Mouse (Mus musculus): ENCODE measurements around the gene Cldn3. TPM values are rescaled to one million over a fixed set of nuclear protein-coding genes. Genes with fewer than 3 reads are reported as not detected.
A peak's percentile ranks its signal among the peaks of the same experiment; 100 is the strongest.

The Cldn3 gene
- polyA plus RNA-seq, 1 experiment from 2014 or later, result 20.5 TPM

- H3K36me3 ChIP-seq, result no peaks in the 10 kb centered on the region
- H3K27me3 ChIP-seq, result no peaks in the 10 kb centered on the region
- WGBS, result 64% methylated on average over 20 of the region's 20 CpGs
- no peak overlapping the region for H3K4me3 ChIP-seq
- H3K4me1 ChIP-seq, result 0 out of 2 replicates have a peak, but pooled peaks cover 5% of the 10 kb centered on the region
- H3K27ac ChIP-seq, result 0 out of 2 replicates have a peak overlapping the region, but pooled peaks have one; percentile 4
- H3K9ac ChIP-seq, result no peak overlapping the region; the same call in 1 of the 2 replicates
- H3K9me3 ChIP-seq, result no peaks in the 10 kb centered on the region
- no peak for ATAC-seq (ENCODE audit: insufficient number of reproducible peaks, insufficient read depth, low FRiP score, low TSS enrichment)
- H3K4me2 ChIP-seq (replicated peaks), result no peak overlapping the region
These were observed 18.7 kb upstream of the Cldn3 start for GRCm38 (mm10) chr5:134967164-134967944.

- no peaks in the 10 kb centered on the region for H3K36me3 ChIP-seq
- H3K9ac ChIP-seq, result no peak overlapping the region
- H3K9me3 ChIP-seq, result no peaks in the 10 kb centered on the region
- no peak overlapping the region for H3K4me2 ChIP-seq (replicated peaks)
- no peak for ATAC-seq (ENCODE audit: insufficient number of reproducible peaks, insufficient read depth, low FRiP score, low TSS enrichment)
- WGBS, result 56% methylated on average over 8 of the region's 8 CpGs
- no peaks in the 10 kb centered on the region for H3K27me3 ChIP-seq
- 0 out of 2 replicates have a peak, but pooled peaks cover 5% of the 10 kb centered on the region for H3K4me1 ChIP-seq
- H3K27ac ChIP-seq, result no peak overlapping the region
- no peak overlapping the region for H3K4me3 ChIP-seq
These were observed 15.3 kb upstream of the Cldn3 start for GRCm38 (mm10) chr5:134970671-134971070.

- no peak overlapping the region for H3K9ac ChIP-seq
- H3K4me1 ChIP-seq, result no peaks in the 10 kb centered on the region
- no peaks in the 10 kb centered on the region for H3K36me3 ChIP-seq
- no peak overlapping the region for H3K4me3 ChIP-seq
- no peak overlapping the region for H3K4me2 ChIP-seq (replicated peaks)
- H3K27ac ChIP-seq, result no peak overlapping the region
- ATAC-seq (ENCODE audit: insufficient number of reproducible peaks, insufficient read depth, low FRiP score, low TSS enrichment), result no peak
- no peaks in the 10 kb centered on the region for H3K27me3 ChIP-seq
- H3K9me3 ChIP-seq, result no peaks in the 10 kb centered on the region
These were observed 12.9 kb upstream of the Cldn3 start for GRCm38 (mm10) chr5:134973081-134973480.

GRCm38 (mm10) chr5:134973526-134973925 lies 12.5 kb upstream of the Cldn3 start:
- Histone ChIP-seq H3K27ac (no peak overlapping the region), H3K4me3 (no peak overlapping the region), H3K4me1 (no peaks in the 10 kb centered on the region), H3K36me3 (no peaks in the 10 kb centered on the region), H3K4me2 (replicated peaks) (no peak overlapping the region), H3K9ac (no peak overlapping the region), H3K9me3 (no peaks in the 10 kb centered on the region), H3K27me3 (no peaks in the 10 kb centered on the region)
- WGBS, result 90% methylated on average over 7 of the region's 7 CpGs
- ATAC-seq (ENCODE audit: insufficient number of reproducible peaks, insufficient read depth, low FRiP score, low TSS enrichment), result no peak

GRCm38 (mm10) chr5:134974294-134974693 lies 11.7 kb upstream of the Cldn3 start:
- WGBS, result 60% methylated on average over 7 of the region's 7 CpGs
- H3K4me3 ChIP-seq, result no peak overlapping the region
- H3K36me3 ChIP-seq, result no peaks in the 10 kb centered on the region
- no peaks in the 10 kb centered on the region for H3K27me3 ChIP-seq
- no peak overlapping the region for H3K4me2 ChIP-seq (replicated peaks)
- no peak overlapping the region for H3K27ac ChIP-seq
- no peak for ATAC-seq (ENCODE audit: insufficient number of reproducible peaks, insufficient read depth, low FRiP score, low TSS enrichment)
- H3K4me1 ChIP-seq, result no peaks in the 10 kb centered on the region
- H3K9ac ChIP-seq, result no peak overlapping the region
- no peaks in the 10 kb centered on the region for H3K9me3 ChIP-seq

- Histone ChIP-seq H3K4me2 (replicated peaks) (no peak overlapping the region), H3K9ac (no peak overlapping the region), H3K4me1 (no peaks in the 10 kb centered on the region), H3K27ac (no peak overlapping the region), H3K9me3 (no peaks in the 10 kb centered on the region), H3K4me3 (no peak overlapping the region), H3K27me3 (no peaks in the 10 kb centered on the region), H3K36me3 (no peaks in the 10 kb centered on the region)
- WGBS, result 62% methylated on average over 2 of the region's 2 CpGs
- ATAC-seq (ENCODE audit: insufficient number of reproducible peaks, insufficient read depth, low FRiP score, low TSS enrichment), result no peak
These were observed 11.1 kb upstream of the Cldn3 start for GRCm38 (mm10) chr5:134974921-134975320.

- 90% methylated on average over 2 of the region's 2 CpGs for WGBS
- Histone ChIP-seq H3K4me2 (replicated peaks) (no peak overlapping the region), H3K36me3 (no peaks in the 10 kb centered on the region), H3K9me3 (no peaks in the 10 kb centered on the region), H3K4me3 (no peak overlapping the region), H3K27me3 (no peaks in the 10 kb centered on the region), H3K9ac (no peak overlapping the region), H3K27ac (no peak overlapping the region), H3K4me1 (no peaks in the 10 kb centered on the region)
- ATAC-seq (ENCODE audit: insufficient number of reproducible peaks, insufficient read depth, low FRiP score, low TSS enrichment), result no peak
These were observed 9.8 kb upstream of the Cldn3 start for GRCm38 (mm10) chr5:134976164-134976563.

- no peaks in the 10 kb centered on the region for H3K9me3 ChIP-seq
- H3K27me3 ChIP-seq, result no peaks in the 10 kb centered on the region
- H3K4me1 ChIP-seq, result no peaks in the 10 kb centered on the region
- H3K4me3 ChIP-seq, result no peak overlapping the region
- H3K27ac ChIP-seq, result no peak overlapping the region
- ATAC-seq (ENCODE audit: insufficient number of reproducible peaks, insufficient read depth, low FRiP score, low TSS enrichment), result no peak
- no peak overlapping the region for H3K4me2 ChIP-seq (replicated peaks)
- 88% methylated on average over 14 of the region's 14 CpGs for WGBS
- no peaks in the 10 kb centered on the region for H3K36me3 ChIP-seq
- H3K9ac ChIP-seq, result no peak overlapping the region
These were observed 9.3 kb upstream of the Cldn3 start for GRCm38 (mm10) chr5:134976577-134977250.

- no peak overlapping the region for H3K27ac ChIP-seq
- no peak overlapping the region for H3K9ac ChIP-seq
- no peaks in the 10 kb centered on the region for H3K36me3 ChIP-seq
- H3K4me1 ChIP-seq, result no peaks in the 10 kb centered on the region
- no peak overlapping the region for H3K4me2 ChIP-seq (replicated peaks)
- no peak for ATAC-seq (ENCODE audit: insufficient number of reproducible peaks, insufficient read depth, low FRiP score, low TSS enrichment)
- WGBS, result 81% methylated on average over 4 of the region's 4 CpGs
- no peaks in the 10 kb centered on the region for H3K27me3 ChIP-seq
- no peak overlapping the region for H3K4me3 ChIP-seq
- no peaks in the 10 kb centered on the region for H3K9me3 ChIP-seq
These were observed 8.2 kb upstream of the Cldn3 start for GRCm38 (mm10) chr5:134977837-134978236.

GRCm38 (mm10) chr5:134981149-134981548 lies 4.9 kb upstream of the Cldn3 start:
- Histone ChIP-seq H3K4me2 (replicated peaks) (no peak overlapping the region), H3K9ac (no peak overlapping the region), H3K36me3 (no peaks in the 10 kb centered on the region), H3K9me3 (no peaks in the 10 kb centered on the region), H3K4me1 (peaks cover 11% of the 10 kb centered on the region), H3K27ac (no peak overlapping the region), H3K27me3 (peaks cover 29% of the 10 kb centered on the region), H3K4me3 (no peak overlapping the region)
- ATAC-seq (ENCODE audit: insufficient number of reproducible peaks, insufficient read depth, low FRiP score, low TSS enrichment), result no peak
- 50% methylated on average over 10 of the region's 10 CpGs for WGBS

- H3K4me3 ChIP-seq, result no peak overlapping the region
- 86% methylated on average over 1 of the region's 1 CpGs for WGBS
- no peak overlapping the region for H3K4me2 ChIP-seq (replicated peaks)
- peaks cover 49% of the 10 kb centered on the region for H3K27me3 ChIP-seq
- H3K27ac ChIP-seq, result no peak overlapping the region
- ATAC-seq (ENCODE audit: insufficient number of reproducible peaks, insufficient read depth, low FRiP score, low TSS enrichment), result no peak
- H3K9me3 ChIP-seq, result no peaks in the 10 kb centered on the region
- peaks cover 17% of the 10 kb centered on the region for H3K4me1 ChIP-seq
- no peaks in the 10 kb centered on the region for H3K36me3 ChIP-seq
- H3K9ac ChIP-seq, result no peak overlapping the region
These were observed 2.9 kb upstream of the Cldn3 start for GRCm38 (mm10) chr5:134983111-134983510.

- no peak overlapping the region for H3K9ac ChIP-seq
- WGBS, result 4% methylated on average over 3 of the region's 3 CpGs
- peaks cover 54% of the 10 kb centered on the region for H3K27me3 ChIP-seq
- no peak overlapping the region for H3K4me2 ChIP-seq (replicated peaks)
- H3K4me1 ChIP-seq, result peaks cover 17% of the 10 kb centered on the region
- H3K4me3 ChIP-seq, result no peak overlapping the region
- no peaks in the 10 kb centered on the region for H3K9me3 ChIP-seq
- H3K36me3 ChIP-seq, result no peaks in the 10 kb centered on the region
- no peak for ATAC-seq (ENCODE audit: insufficient number of reproducible peaks, insufficient read depth, low FRiP score, low TSS enrichment)
- H3K27ac ChIP-seq, result 0 out of 2 replicates have a peak overlapping the region, but pooled peaks have one; percentile 4
These were observed 2.2 kb upstream of the Cldn3 start for GRCm38 (mm10) chr5:134983771-134984170.

Measured in embryonic facial prominence, embryonic 12.5 days (tissue).